Mouse (Mus musculus) kidney, adult 2 months (tissue): ENCODE results near the gene Abcb9. TPM values are rescaled to one million over a fixed set of nuclear protein-coding genes. Genes with fewer than 3 reads are reported as not detected.

Experiments
- DNase-seq: peaks from one replicate; pipeline ENCODE4 v3.0.0; 2021
- H3K27ac ChIP-seq: fragments of 200-500 bp; 2 replicates; pipeline ENCODE4 v1.5.1; 2012; ENCODE audit warnings: low read depth, low read length, control low read depth, inconsistent platforms; ENCODE audit not compliant: insufficient read depth
- H3K27me3 ChIP-seq: fragments of 200-500 bp; replicated peaks from 2 replicates; pipeline ENCODE4 v1.6.1; 2012; ENCODE audit warnings: mild to moderate bottlenecking, moderate library complexity, low read length, inconsistent platforms; ENCODE audit not compliant: control insufficient read depth, insufficient read depth
- H3K36me3 ChIP-seq: fragments of 200-500 bp; 2 replicates; pipeline ENCODE4 v1.6.1; 2012; ENCODE audit warnings: mild to moderate bottlenecking, moderate library complexity, low read length, inconsistent platforms; ENCODE audit not compliant: control insufficient read depth, insufficient read depth
- H3K4me1 ChIP-seq: fragments of 200-500 bp; 2 replicates; pipeline ENCODE4 v1.6.1; 2011; ENCODE audit warnings: low read length; ENCODE audit not compliant: control insufficient read depth, insufficient read depth
- H3K4me3 ChIP-seq: fragments of 200-500 bp; 2 replicates; pipeline ENCODE4 v1.5.1; 2011; ENCODE audit warnings: mild to moderate bottlenecking, low read depth, low read length, control low read depth; ENCODE audit not compliant: insufficient read depth
- CTCF ChIP-seq: fragments of 200-500 bp; conservative IDR thresholded peaks from 2 replicates; pipeline ENCODE4 v1.5.1; 2011; ENCODE audit warnings: low read depth, mild to moderate bottlenecking, control low read depth, low read length, moderate library complexity, mixed read lengths; ENCODE audit not compliant: insufficient read depth, insufficient read length
- POLR2A ChIP-seq: fragments of 200-500 bp; IDR thresholded peaks from one replicate; pipeline ENCODE4 v1.6.1; 2011; ENCODE audit warnings: low read depth, low read length, control low read depth
- WGBS: fragments of 180-500 bp; shearing (Covaris S2); methylation state at CpG from one replicate; pipeline ENCODE4 v1.1.7; 2018; 5-methylcytosine and 5-hydroxymethylcytosine counted together
- polyA plus RNA-seq: library from polyadenylated mRNA; depleted of rRNA; stranded (reverse); fragments of >200 nt; gene quantifications from 2 replicates; pipeline ENCODE4 v1.2.3, GENCODE M21; 2012

Gene Abcb9
- polyA plus RNA-seq, 1 experiment: 8.1 TPM

DNA sequence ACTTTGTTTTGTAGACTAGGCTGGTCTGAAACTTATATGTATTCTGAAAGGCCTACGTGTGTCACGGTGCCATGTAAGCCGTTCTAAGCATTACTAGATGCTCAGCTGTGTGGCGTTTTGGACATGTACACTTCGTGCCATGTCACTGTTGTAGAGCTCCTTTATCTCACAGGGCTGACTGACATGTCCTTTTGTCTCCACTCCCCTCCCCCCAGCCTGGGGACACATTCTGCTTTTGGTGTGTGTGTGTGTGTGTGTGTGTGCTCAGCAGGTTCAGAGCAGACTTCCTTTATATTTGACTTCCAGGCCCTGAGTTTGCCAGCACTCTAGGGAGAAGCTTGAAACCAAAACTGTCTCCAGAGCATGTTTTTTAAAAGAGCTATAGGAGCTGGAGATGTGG is 58.8 kb downstream of the Abcb9 start:
- DNase-seq: no peak
- TF ChIP-seq POLR2A: no peak
- TF ChIP-seq CTCF: no peak
- no peaks in the 10 kb centered on the region for H3K27me3 ChIP-seq
- no peaks in the 10 kb centered on the region for H3K36me3 ChIP-seq
- H3K4me1 ChIP-seq: no peaks in the 10 kb centered on the region; the same call in 1 of the 2 replicates
- no peak overlapping the region for H3K27ac ChIP-seq
- no peak overlapping the region for H3K4me3 ChIP-seq
- 85% methylated on average over 5 of the region's 5 CpGs for WGBS

DNA sequence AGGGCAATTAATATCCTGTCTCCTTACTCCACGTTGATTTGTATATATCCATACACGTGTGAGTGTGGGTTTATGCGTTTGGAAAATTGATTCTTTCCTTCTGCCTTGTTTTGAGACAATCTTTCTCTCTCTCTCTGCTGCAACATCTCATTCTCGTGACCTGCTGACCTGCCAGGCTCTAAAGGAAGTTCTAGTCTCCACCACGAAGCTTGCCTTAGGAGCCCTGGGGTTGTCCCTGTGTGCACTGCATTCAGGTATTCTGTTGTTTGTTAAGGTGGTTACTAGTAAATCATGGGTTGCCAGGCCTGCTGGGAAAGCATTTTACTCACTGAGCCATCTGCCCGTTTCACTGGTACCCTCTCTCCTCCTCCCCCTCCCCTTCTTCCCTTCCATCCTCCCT is 59.3 kb downstream of the Abcb9 start:
- no peak overlapping the region for H3K27ac ChIP-seq
- no peaks in the 10 kb centered on the region for H3K27me3 ChIP-seq
- no peak for DNase-seq
- no peaks in the 10 kb centered on the region; the same call in 1 of the 2 replicates for H3K4me1 ChIP-seq
- no peaks in the 10 kb centered on the region for H3K36me3 ChIP-seq
- WGBS: 51% methylated on average over 6 of the region's 6 CpGs
- no peak overlapping the region for H3K4me3 ChIP-seq
- no peak for TF ChIP-seq POLR2A
- TF ChIP-seq CTCF: no peak

DNA sequence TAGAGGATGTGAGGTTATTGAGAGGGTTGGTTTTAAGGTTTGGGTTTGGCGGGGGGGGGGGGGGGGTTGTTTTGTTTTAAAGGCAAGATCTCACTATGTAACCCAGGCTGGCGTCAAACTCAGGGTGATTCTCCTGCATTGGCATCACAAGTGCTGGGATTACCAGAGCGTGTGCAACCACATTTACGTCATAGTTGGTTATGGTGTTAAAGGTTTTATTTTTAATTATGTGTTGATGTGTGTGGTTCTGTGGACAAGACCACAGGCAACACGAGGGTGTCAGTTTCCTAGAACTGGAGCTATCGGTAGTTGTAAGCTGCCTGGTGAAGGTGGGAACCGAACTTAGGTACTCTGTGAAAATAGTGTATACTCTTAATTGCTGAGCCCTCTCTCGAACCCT is 59.8 kb downstream of the Abcb9 start:
- WGBS: 79% methylated on average over 8 of the region's 8 CpGs
- Histone ChIP-seq H3K36me3 (no peaks in the 10 kb centered on the region), H3K4me3 (no peak overlapping the region), H3K4me1 (peaks cover 3% of the 10 kb centered on the region; the same call in 1 of the 2 replicates), H3K27me3 (no peaks in the 10 kb centered on the region), H3K27ac (no peak overlapping the region)
- DNase-seq: no peak
- no peak for TF ChIP-seq POLR2A
- no peak for TF ChIP-seq CTCF

DNA sequence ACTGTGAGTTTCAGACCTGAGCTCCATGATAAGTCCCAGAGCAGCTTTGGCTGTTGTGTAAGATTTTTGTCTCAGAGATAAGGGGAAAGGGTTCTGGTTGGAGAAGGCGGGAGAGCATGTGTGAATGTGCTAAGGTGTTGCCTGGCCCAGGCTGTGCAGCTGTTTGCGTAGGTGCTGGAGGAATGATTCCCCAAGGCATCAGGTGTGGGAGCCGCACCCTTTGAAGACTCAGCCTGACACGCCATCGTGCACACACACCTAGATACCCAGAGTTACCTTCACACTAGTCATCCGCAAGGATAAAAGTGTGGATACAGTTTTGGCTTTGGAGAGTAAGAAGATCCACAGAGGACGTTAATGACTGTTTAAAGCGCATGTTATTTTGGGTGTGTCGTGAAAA is 60.2 kb downstream of the Abcb9 start:
- WGBS: 85% methylated on average over 9 of the region's 9 CpGs
- Histone ChIP-seq H3K27me3 (no peaks in the 10 kb centered on the region), H3K27ac (no peak overlapping the region), H3K4me3 (no peak overlapping the region), H3K4me1 (peaks cover 3% of the 10 kb centered on the region; the same call in 1 of the 2 replicates), H3K36me3 (no peaks in the 10 kb centered on the region)
- TF ChIP-seq CTCF: no peak
- no peak for DNase-seq

DNA sequence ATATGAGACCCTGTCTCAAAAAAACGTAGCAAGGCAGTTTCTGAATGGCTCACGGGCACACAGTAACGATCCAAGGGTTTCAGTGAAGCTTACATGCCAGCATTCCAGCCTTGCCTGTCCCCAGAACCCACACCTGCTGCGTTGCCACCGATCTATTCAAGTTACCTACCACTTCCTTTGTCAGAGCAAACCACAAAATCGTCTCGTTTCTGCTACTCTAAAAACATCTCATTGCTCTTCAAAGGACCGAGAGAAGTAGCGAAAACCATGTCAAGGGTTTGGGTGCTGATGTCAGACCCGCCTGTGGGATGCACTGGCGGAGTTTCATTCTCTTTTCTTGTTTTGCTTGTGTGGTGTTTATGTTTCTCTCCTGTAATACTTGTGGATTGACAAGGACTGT is 61.1 kb downstream of the Abcb9 start:
- TF ChIP-seq CTCF (no peak), POLR2A (no peak)
- 77% methylated on average over 11 of the region's 11 CpGs for WGBS
- H3K4me3 ChIP-seq: no peak overlapping the region
- no peaks in the 10 kb centered on the region for H3K36me3 ChIP-seq
- H3K27me3 ChIP-seq: no peaks in the 10 kb centered on the region
- H3K4me1 ChIP-seq: peaks cover 3% of the 10 kb centered on the region; the same call in 1 of the 2 replicates
- H3K27ac ChIP-seq: no peak overlapping the region
- no peak for DNase-seq

DNA sequence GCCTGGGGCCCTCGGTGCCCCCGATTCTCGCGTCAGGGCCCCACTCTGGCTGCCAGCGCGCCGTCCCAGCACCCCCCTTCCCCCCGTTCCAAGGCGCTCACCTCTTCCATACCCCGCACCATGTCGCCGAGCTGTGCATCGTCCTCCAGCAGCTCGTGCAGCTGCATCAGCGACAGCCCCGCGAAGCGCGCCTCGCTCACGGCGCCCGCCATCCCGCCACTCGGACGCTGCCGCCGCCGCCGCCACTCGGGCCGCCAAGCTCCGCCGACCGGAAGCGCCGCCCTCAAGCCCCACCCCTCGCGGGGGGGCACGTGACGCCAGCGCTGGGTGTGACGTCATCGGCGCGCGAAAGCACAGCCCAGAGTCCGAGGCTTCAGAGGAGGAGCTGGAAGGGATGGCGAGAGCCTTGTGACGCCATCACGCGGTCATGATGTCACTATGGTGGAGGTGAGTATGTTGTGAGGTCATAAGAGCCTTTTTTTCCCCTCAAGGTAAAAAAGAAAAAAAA is 63.5 kb downstream of the Abcb9 start, which contains the start of gene Vps37b:
Vps37b (minus strand) TSS at position 270 of the 508 bp plus-strand sequence.
- Histone ChIP-seq H3K36me3 (no peaks in the 10 kb centered on the region), H3K27me3 (no peaks in the 10 kb centered on the region), H3K4me3 (peak within 1 kb of the TSS; percentile 90), H3K4me1 (peaks cover 14% of the 10 kb centered on the region; the same call in 1 of the 2 replicates), H3K27ac (peak within 1 kb of the TSS; percentile 57)
- DNase-seq: peak; percentile 91
- TF ChIP-seq CTCF (no peak), POLR2A (peak; percentile 70)
- under 1% methylated on average over 52 of the region's 52 CpGs for WGBS

DNA sequence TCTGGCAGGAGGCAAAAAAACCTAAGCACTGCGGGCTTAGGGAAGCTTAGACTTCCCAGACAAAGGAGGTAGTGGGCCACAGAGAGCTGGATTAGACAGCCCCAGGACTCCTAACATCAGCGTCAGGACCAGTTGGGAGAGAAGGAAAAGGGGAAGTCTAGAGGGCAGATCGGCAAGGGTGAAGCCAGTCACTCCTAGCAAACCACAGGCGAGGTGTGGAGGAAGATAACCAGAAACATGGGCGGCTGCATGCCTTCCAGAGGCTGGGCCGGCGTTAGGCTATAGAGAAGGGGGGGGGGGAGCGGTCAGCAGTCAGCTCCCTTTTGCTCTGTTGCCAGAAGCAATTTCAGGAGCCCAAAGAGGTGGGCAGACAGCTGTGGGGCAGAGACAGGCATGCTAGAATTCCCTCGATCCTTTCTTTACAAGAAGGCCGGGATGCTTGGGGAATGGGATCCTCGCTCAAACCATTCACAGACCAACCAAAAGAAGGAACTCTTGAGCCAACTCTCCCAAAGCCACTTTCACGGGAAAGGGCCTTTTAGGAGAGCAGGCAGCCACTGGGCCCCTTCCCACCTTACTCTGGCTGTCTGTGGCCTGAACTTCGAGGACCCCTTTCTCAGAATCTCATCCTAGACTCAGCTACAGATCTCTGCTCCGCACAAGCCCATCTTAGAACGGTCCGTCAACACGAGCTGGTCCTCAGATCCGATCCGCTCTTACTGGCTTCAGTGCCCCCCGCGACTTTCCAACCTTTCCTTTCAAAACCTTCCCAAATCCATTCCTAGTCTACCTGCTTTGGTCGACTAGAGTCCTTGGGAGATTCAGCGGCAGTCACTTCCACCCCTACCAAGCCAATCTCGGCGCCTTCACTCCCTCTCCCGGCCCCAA is 64.3 kb downstream of the Abcb9 start:
- 6% methylated on average over 26 of the region's 26 CpGs for WGBS

More for the DNA sequence above, 64.3 kb downstream of the Abcb9 start:
- Histone ChIP-seq H3K27ac (peak overlapping the region; percentile 57), H3K4me1 (peaks cover 16% of the 10 kb centered on the region), H3K4me3 (peak overlapping the region; percentile 90), H3K36me3 (no peaks in the 10 kb centered on the region), H3K27me3 (no peaks in the 10 kb centered on the region)
- no peak for TF ChIP-seq POLR2A
- TF ChIP-seq CTCF: no peak
- DNase-seq: no peak
